Mouse (Mus musculus) gastrocnemius, postnatal 36 days (tissue): Measurements from ENCODE around the gene Usp12. TPM values are rescaled to one million over a fixed set of nuclear protein-coding genes. Genes with fewer than 3 reads are reported as not detected.

Source experiments
- DNase-seq, 2 experiments: peaks; one replicate each; pipeline ENCODE4 v3.0.0; 2022
- intact Hi-C: fragments of 180-260 bp; cut with DNase I; formaldehyde crosslinking; loops from one replicate; pipeline ENCODE4 v1.15.1; 2025
- total RNA-seq, 2 experiments: library from RNA; stranded (reverse); gene quantifications; 2 replicates each; pipeline ENCODE4 v1.2.3; 2021

The Usp12 gene
- total RNA-seq, 2 experiments from 2014 or later, result 15.9 to 16.8 TPM

- no peak for DNase-seq
- intact Hi-C loops, result loop anchor here (5.0 to 10.0 kb wide), 3 partner anchors 137 to 612 kb away; no protein-coding TSS in a partner anchor
Measured at GRCm38 (mm10) chr5:146705411-146705810, 89.4 kb downstream of the Usp12 start.

- no peak for DNase-seq
- intact Hi-C loops, result loop anchor here (10.0 kb wide), 1 partner anchor 521 kb away; no protein-coding TSS in a partner anchor
Measured at GRCm38 (mm10) chr5:146704241-146704640, 90.6 kb downstream of the Usp12 start.

DNA sequence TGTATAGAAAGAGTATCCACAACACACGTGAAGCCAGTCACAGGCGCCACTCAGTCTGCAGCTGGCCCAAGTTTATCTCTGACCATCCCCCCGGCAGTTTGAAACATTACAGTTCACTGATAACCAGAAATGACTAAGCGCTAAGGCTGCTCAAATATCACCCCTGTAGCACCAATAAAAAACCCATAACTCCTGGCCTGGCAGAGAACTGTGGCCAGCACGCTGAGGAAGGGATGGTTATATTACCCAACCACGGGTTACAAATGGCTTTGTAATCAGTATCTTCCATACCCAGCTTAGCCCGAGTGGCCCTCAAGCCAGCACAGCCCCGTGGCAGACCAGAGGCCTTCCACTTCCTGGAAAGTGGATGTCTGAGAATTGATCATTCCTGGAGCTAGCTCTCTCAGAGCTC, 91.1 kb downstream of the Usp12 start:
- intact Hi-C loops, result loop anchor here (10.0 kb wide), 1 partner anchor 521 kb away; no protein-coding TSS in a partner anchor
- DNase-seq, result no peak

DNA sequence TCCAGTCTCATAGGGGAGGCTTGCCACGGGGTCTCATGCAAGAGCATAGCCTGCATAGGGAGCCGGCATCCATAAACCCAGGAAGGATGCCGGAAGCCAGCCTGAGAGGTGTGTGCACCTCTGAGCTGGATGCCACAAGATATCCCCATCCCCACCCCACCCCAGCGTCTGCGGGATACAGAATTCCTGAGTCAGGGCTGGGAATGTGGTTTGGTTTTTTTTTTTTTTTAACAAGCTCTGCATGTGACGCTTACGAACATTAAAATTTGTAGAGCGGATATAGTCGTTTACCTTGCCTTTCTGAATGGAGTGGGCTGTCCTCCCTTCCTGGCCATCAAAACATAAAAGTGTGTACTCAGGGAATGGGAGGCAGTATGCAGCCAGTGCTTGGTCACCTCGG, 94.7 kb downstream of the Usp12 start:
- intact Hi-C loops, result loop anchor here (10.0 kb wide), 1 partner anchor 525 kb away; no protein-coding TSS in a partner anchor
- DNase-seq, result no peak

DNA sequence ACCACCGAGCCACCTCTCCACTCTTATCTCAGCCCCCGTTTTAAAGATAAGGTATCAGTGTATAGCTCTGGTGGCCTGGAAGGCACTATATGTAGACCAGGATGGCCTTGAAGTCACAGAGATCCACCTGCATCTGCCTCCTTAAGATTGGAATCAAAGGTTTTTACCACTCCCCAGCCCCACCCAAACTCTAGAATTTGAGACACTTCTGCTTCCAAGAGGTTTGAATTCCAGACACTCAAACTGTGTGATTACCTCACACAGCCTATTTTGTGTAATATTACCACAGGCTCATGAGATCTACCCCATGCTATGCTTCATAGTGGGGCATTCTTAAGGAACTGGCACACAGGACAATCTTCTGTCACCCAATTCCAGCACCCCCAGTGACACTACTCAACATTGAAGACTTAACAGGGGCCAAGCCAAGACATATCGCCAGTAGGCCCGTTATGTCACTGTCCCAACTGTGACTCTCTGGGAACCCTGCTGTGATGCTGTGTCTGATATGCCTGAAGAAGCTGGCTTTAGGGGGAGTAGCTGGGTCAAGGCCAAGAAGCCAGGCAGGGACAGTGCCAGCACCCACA, 95.3 kb downstream of the Usp12 start:
- intact Hi-C loops, result loop anchor here (10.0 kb wide), 1 partner anchor 525 kb away; no protein-coding TSS in a partner anchor

GRCm38 (mm10) chr5:146695543-146695942, 99.3 kb downstream of the Usp12 start:
- intact Hi-C loops, result no loop called here
- no peak for DNase-seq

More for the DNA sequence above, 95.3 kb downstream of the Usp12 start:
- DNase-seq, result no peak

GRCm38 (mm10) chr5:146692976-146693361, 101.8 kb downstream of the Usp12 start:
- DNase-seq, result no peak
- intact Hi-C loops, result no loop called here

DNA sequence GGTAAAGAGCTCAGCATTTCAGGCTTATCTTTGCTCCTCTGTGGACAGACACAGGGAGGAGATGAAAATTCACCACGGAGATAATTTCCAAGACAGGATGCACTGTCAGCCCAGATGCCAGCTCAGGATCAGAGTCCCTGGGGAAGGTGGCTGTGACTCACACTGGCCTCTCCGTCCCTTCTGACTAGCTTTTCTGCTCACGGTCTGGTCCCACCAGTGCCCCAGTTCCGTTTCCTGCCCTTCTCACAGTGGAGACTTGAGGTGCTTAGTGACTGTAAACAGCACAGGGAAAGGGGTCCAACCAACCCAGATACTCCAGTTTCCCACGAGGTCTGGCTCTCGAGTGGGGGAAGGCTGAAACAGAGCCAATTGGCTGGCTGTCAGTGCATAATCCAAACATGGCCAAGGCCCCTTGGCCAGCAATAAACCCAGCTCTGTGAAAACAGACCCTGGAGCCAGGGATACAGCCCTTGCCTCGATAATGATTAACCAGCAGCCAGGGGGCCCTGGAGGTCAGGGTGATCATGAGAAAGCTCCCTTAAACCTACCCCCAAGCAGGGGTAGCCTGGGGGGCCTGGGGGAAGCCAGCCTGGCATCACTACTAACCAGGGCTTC, 102.3 kb downstream of the Usp12 start:
- intact Hi-C loops, result no loop called here
- DNase-seq, result no peak

DNA sequence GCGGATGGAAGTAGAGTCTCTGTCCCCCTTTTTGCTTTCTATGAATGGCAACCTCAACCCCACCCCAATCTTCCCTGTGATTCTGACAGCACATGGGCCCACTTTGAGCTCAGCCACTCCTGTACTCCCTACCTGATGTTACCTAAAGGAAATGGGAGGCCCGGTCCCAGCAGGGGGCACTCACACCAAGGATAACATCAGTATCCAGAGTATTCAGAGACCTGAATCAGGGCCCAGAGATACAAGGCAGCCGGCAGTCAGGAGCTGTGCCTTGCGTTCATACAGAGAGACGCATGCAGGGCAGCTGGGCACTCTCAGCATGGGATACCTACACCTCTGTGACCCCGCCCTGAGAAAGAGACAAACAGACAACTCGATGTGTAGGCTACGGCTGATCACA, 103.1 kb downstream of the Usp12 start:
- intact Hi-C loops, result no loop called here
- no peak for DNase-seq

DNA sequence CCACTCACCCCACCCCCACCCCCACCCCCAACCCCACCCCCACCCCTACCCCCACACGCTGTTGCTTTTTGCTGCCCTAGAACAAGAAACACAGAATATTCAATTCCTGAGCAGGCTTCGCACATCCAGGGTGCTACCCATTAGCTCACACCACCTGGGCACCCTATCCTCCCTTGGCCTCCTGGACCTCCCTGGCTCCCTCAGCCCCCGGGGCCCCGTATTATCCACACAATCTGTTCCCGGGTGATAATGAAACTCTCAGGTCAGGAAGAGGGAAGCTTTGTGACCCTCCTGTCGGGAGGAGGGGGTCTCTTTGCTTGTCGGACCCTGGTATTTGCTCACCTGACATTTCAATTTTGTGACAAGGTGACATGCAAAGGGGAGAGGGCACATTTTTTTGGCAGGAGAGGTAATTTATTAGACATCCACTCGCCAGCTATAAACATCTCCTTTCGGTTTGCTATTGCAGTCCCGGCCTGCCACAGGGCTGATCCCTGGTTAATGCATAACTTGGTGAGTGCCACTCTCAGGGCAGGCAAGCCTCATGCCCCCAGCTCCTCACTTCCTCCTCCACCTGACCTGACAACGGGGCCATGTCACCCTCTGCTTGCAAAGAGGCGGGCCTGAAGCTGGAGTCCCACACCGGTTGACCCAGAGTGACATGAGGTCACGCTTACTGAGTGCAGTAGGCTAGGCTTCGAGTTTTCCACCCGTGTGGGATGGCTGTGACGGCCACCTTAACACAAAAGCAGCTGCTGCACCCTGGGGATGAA, 107.1 kb downstream of the Usp12 start:
- intact Hi-C loops, result no loop called here
- DNase-seq, result no peak

DNA sequence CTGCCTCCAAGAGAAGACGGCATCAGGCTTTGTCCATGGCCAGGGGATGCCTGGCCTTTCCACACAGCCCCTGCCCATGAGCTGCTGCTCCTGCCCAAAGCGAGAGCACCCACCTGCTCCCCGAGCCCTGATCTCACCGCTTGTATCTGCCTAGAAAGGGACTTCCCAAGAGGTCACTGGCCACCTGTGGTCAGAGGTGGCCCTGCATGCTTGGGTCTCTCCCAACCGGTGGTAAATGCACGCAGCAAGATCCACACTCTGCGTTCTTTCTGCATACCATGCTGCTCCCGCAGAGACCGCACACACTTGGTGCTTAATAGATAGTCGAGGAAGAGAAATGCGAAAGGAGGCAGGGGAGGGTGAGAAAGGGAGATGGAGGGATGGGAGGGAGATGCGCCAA, 107.9 kb downstream of the Usp12 start:
- intact Hi-C loops, result no loop called here
- DNase-seq, result no peak

Other genes starting within 250 kb of the Usp12 start
- not detected for gene Gm3415, start 238.9 kb downstream of the Usp12 start, total RNA-seq
- gene Gpr12, start 209.8 kb downstream of the Usp12 start, total RNA-seq, result not detected
- gene Rpl21, start 37.9 kb upstream of the Usp12 start, total RNA-seq, result 100 to 1,000 TPM; 104 to 128 TPM
- 1 to 10 TPM; 1.4 to 1.5 TPM for gene Rasl11a, start 50.1 kb upstream of the Usp12 start, total RNA-seq
- gene Gtf3a, start 153.7 kb upstream of the Usp12 start, total RNA-seq, result 10 to 100 TPM; 24.6 to 26.5 TPM
- 10 to 100 TPM; 17.6 to 20.6 TPM for gene Mtif3, start 168.8 kb upstream of the Usp12 start, total RNA-seq